Mouse (Mus musculus): ENCODE measurements at regions not wholly inside any gene's neighbourhood (a gene's known extent, or its start where the extent isn't known, plus 50 kb on each side); places are given as distances from the start of the nearest gene placed in this dataset.

- Histone ChIP-seq H3K27ac (ENCODE audit: control insufficient read depth, low read depth, low read length) (no peak overlapping the region), H3K4me3 (ENCODE audit: control insufficient read depth in 1 of 2, insufficient read depth in 1 of 2, low read depth in 2 of 2, low read length in 2 of 2) (no peak overlapping the region), H3K9me3 (replicated peaks; ENCODE audit: insufficient read depth, low read length) (no peaks in the 10 kb centered on the region), H3K36me3 (ENCODE audit: control insufficient read depth in 1 of 2, insufficient read depth in 2 of 2, low read length in 2 of 2) (no peaks in the 10 kb centered on the region), H3K9ac (ENCODE audit: control insufficient read depth, low read depth, low read length, poor library complexity, severe bottlenecking) (no peak overlapping the region), H3K79me2 (ENCODE audit: control insufficient read depth, insufficient read depth, low read length, poor library complexity) (no peaks in the 10 kb centered on the region), H3K27me3 (ENCODE audit: control insufficient read depth in 1 of 2, insufficient read depth in 2 of 2, low read length in 2 of 2) (no peaks in the 10 kb centered on the region), H3K4me1 (ENCODE audit: control insufficient read depth in 1 of 2, insufficient read depth in 2 of 2, low read length in 2 of 2) (no peaks in the 10 kb centered on the region)
- DNase-seq (ENCODE audit: low read depth, low spot score), result no peak
- no peak for TF ChIP-seq EP300 (IDR thresholded peaks at IDR 0.05; ENCODE audit: low read depth in 1 of 2, low read length in 2 of 2)
- no peak for TF ChIP-seq ZKSCAN1 (IDR thresholded peaks at IDR 0.05; ENCODE audit: low read depth, low read length)
- TF ChIP-seq CHD2 (IDR thresholded peaks at IDR 0.05; ENCODE audit: low read length), result no peak
- TF ChIP-seq BHLHE40 (IDR thresholded peaks at IDR 0.05; ENCODE audit: borderline replicate concordance, low read depth, low read length), result no peak
- no peak for TF ChIP-seq CTCF (IDR thresholded peaks at IDR 0.05 in 2 of 3, conservative IDR thresholded peaks at IDR 0.05 in 1 of 3; ENCODE audit: control insufficient read depth in 1 of 3, insufficient read depth in 1 of 3, low read depth in 2 of 3, low read length in 3 of 3, poor library complexity in 1 of 3, severe bottlenecking in 1 of 3)
- no peak for TF ChIP-seq ZMIZ1 (IDR thresholded peaks at IDR 0.05; ENCODE audit: low read depth, low read length)
- no peak for TF ChIP-seq ZNF384 (IDR thresholded peaks at IDR 0.05; ENCODE audit: low read depth, low read length)
- TF ChIP-seq MYC (IDR thresholded peaks at IDR 0.05; ENCODE audit: low read depth, low read length), result no peak
- no peak for TF ChIP-seq SMC3 (IDR thresholded peaks at IDR 0.05; ENCODE audit: low read depth, low read length)
Measured at GRCm38 (mm10) chr8:54330106-54330505, 199.3 kb upstream of the Asb5 start.

GRCm38 (mm10) chr8:54331883-54332282 is 197.5 kb upstream of the Asb5 start:
- no peaks in the 10 kb centered on the region for H3K27me3 ChIP-seq (ENCODE audit: control insufficient read depth in 1 of 2, insufficient read depth in 2 of 2, low read length in 2 of 2)
- no peak for TF ChIP-seq POLR2AphosphoS2 (IDR thresholded peaks at IDR 0.05; ENCODE audit: low read length)
- TF ChIP-seq MAX (IDR thresholded peaks at IDR 0.05; ENCODE audit: low read length), result no peak
- no peak for TF ChIP-seq EP300 (IDR thresholded peaks at IDR 0.05; ENCODE audit: low read depth in 1 of 2, low read length in 2 of 2)
- no peak for TF ChIP-seq HCFC1 (IDR thresholded peaks at IDR 0.05; ENCODE audit: low read depth, low read length)
- no peak for TF ChIP-seq GABPA (IDR thresholded peaks at IDR 0.05; ENCODE audit: low read depth, low read length)
- no peak for TF ChIP-seq JUND (IDR thresholded peaks at IDR 0.05; ENCODE audit: low read depth, low read length)

GRCm38 (mm10) chr8:54351123-54351522 is 178.3 kb upstream of the Asb5 start:
- Histone ChIP-seq H3K27ac (ENCODE audit: control insufficient read depth, low read depth, low read length) (no peak overlapping the region), H3K4me3 (ENCODE audit: control insufficient read depth in 1 of 2, insufficient read depth in 1 of 2, low read depth in 2 of 2, low read length in 2 of 2) (no peak overlapping the region), H3K27me3 (ENCODE audit: control insufficient read depth in 1 of 2, insufficient read depth in 2 of 2, low read length in 2 of 2) (no peaks in the 10 kb centered on the region), H3K4me1 (ENCODE audit: control insufficient read depth in 1 of 2, insufficient read depth in 2 of 2, low read length in 2 of 2) (no peaks in the 10 kb centered on the region), H3K9ac (ENCODE audit: control insufficient read depth, low read depth, low read length, poor library complexity, severe bottlenecking) (no peak overlapping the region), H3K36me3 (ENCODE audit: control insufficient read depth in 1 of 2, insufficient read depth in 2 of 2, low read length in 2 of 2) (no peaks in the 10 kb centered on the region), H3K79me2 (ENCODE audit: control insufficient read depth, insufficient read depth, low read length, poor library complexity) (no peaks in the 10 kb centered on the region), H3K9me3 (replicated peaks; ENCODE audit: insufficient read depth, low read length) (no peaks in the 10 kb centered on the region)
- DNase-seq (ENCODE audit: low read depth, low spot score), result no peak
- TF ChIP-seq MYB (IDR thresholded peaks at IDR 0.05; ENCODE audit: low read depth, low read length) (no peak), ZMIZ1 (IDR thresholded peaks at IDR 0.05; ENCODE audit: low read depth, low read length) (no peak), ZC3H11A (IDR thresholded peaks at IDR 0.05; ENCODE audit: low read depth, low read length) (no peak), GABPA (IDR thresholded peaks at IDR 0.05; ENCODE audit: low read depth, low read length) (no peak), CTCF (IDR thresholded peaks at IDR 0.05 in 2 of 3, conservative IDR thresholded peaks at IDR 0.05 in 1 of 3; ENCODE audit: control insufficient read depth in 1 of 3, insufficient read depth in 1 of 3, low read depth in 2 of 3, low read length in 3 of 3, poor library complexity in 1 of 3, severe bottlenecking in 1 of 3) (no peak)

More at GRCm38 (mm10) chr8:54331883-54332282, 197.5 kb upstream of the Asb5 start:
- Histone ChIP-seq H3K36me3 (ENCODE audit: control insufficient read depth in 1 of 2, insufficient read depth in 2 of 2, low read length in 2 of 2) (no peaks in the 10 kb centered on the region), H3K27ac (ENCODE audit: control insufficient read depth, low read depth, low read length) (no peak overlapping the region), H3K9me3 (replicated peaks; ENCODE audit: insufficient read depth, low read length) (no peaks in the 10 kb centered on the region), H3K9ac (ENCODE audit: control insufficient read depth, low read depth, low read length, poor library complexity, severe bottlenecking) (no peak overlapping the region), H3K4me1 (ENCODE audit: control insufficient read depth in 1 of 2, insufficient read depth in 2 of 2, low read length in 2 of 2) (no peaks in the 10 kb centered on the region), H3K79me2 (ENCODE audit: control insufficient read depth, insufficient read depth, low read length, poor library complexity) (no peaks in the 10 kb centered on the region), H3K4me3 (ENCODE audit: control insufficient read depth in 1 of 2, insufficient read depth in 1 of 2, low read depth in 2 of 2, low read length in 2 of 2) (no peak overlapping the region)
- no peak for DNase-seq (ENCODE audit: low read depth, low spot score)
